Mouse (Mus musculus): ENCODE data around the gene Tlk2.
"Not testable (repeated sequence)": the region's sequence is repeated elsewhere in the genome, so short reads cannot be mapped to it uniquely, and the experiment has no call there.

Gene Tlk2

DNA sequence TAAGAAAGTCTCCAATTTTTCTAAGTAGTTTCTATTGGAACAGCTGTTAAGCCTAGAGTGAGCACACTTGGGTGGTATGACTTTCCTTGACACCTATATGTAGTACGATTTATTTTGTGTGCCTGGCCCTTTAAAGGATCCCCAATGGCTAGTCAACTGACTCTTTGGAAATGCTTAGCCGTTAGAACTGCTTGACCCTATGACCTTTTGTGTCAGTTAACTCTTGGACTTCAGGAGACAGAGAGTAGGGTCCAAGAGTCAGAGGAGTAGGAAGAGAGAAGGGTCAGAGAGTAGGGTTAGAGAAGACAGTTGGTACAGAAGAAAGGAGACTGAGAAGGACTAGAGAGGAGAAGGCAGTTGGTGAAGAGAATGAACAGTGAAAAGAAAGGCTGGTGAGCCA lies at the start of gene Tlk2:
Tlk2 (plus strand) TSS at position 292 of the 400 bp plus-strand sequence.
- DNase-seq (ENCODE audit: low read depth, low spot score), result no peak

DNA sequence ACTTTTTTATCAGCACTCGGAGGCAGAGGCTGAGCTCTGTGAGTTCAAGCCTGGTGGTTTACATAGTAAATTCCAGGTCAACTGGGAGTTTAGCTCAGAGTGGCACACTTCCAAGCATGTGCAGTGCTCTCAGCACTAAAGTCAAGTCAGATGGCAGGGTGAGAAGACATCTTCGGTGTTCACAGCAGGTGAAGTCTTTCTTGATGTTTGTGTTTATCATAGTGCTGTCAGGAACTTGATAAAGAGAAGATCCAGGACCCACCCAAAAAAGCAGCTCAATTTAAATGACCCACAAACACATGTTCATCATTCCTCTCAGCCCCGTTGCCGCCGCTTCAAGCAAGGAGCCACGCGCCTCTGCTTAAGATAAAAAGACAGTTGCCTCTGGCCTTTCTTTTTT lies 42.9 kb upstream of the Tlk2 start:
- DNase-seq (ENCODE audit: low read depth, low spot score), result no peak

DNA sequence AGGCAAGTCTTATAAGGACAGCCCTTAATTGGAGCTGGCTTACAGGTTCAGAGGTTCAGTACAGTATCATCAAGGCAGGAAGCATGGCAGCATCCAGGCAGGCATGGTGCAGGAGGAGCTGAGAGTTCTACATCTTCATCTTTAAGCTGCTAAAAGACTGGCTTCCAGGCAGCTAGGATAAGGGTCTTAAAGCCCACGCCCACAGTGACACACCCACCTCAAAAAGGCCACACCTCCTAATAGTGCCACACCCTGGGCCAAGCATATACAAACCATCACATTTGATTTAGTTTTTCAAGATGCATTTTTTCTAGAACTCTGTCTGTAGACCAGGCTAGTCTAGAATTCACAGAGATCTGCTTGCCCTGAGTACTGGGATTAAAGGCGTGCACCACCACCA lies 41.4 kb upstream of the Tlk2 start:
- DNase-seq (ENCODE audit: low read depth, low spot score), result not testable (repeated sequence)

DNA sequence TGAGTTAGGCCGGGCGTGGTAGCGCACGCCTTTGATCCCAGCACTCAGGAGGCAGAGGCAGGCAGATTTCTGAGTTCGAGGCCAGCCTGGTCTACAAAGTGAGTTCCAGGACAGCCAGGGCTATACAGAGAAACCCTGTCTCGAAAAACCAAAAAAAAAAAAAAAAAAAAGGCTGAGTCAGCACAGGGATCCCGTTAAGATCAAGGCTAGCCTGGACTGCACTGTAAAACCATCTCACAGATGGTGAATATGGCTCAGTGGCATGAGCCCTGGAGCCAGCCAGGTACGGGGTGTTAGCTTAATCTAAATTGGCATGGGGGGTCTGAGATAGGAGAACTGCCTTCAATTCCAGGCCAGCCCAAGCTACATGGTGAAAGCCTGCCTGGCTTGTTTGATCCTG lies 38.1 kb upstream of the Tlk2 start:
- not testable (repeated sequence) for DNase-seq (ENCODE audit: low read depth, low spot score)

DNA sequence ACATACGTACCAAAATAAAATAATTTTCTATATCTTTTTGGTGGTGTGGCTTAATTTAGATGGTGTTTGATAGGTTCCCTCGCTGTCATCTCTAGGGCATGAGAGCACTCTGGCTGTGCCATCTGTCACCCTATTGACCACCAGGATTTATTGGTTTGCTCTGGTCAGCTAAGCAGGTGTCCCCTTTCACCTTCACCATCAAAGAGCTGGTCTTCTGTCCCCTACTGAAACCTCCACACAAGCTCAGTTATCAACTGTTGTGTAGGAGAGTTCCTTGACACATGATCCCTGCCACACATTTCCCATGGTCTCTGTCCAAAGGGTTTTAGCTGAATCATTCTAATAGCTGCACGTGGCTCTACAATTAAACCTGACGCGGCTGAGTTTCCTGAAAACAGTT lies 37.5 kb upstream of the Tlk2 start:
- no peak for DNase-seq (ENCODE audit: low read depth, low spot score)

DNA sequence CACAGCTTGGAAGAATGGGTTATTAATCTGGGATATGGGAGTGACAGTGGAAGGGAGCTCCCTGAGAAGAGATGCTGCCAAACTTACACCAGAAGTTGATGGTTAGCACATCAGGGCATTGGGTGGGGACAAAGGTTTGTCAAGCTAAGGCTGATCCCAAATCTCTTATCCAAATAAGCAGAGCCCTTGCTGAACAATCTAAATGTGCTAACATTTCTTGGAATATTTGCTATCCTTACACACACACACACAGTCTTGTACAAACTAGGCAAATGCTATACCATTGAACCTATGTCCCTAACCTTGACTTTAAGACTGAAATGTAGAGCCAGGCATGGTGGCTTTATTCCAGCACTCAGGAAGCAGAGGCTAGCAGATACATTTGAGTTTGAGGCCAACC lies 35.0 kb upstream of the Tlk2 start:
- DNase-seq (ENCODE audit: low read depth, low spot score), result no peak

DNA sequence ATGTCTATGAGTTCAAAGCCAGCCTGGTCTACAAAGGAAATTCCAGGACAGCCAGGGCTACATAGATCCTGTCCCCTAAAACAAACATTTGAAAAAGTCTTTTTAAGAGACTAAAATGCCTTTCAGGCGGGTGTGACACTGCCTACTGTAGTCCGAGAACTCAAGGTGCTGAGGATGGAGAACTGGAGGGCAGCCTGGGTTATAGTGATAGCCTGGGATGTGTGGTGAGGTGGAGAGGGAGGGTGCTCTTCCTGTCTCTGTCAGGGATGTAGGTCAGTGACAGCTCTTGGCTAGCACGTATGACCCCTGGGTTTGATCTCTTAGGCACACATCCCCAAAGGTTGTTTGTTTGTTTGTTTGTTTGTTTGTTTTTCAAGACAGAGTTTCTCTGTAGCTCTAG lies 34.5 kb upstream of the Tlk2 start:
- no peak for DNase-seq (ENCODE audit: low read depth, low spot score)

DNA sequence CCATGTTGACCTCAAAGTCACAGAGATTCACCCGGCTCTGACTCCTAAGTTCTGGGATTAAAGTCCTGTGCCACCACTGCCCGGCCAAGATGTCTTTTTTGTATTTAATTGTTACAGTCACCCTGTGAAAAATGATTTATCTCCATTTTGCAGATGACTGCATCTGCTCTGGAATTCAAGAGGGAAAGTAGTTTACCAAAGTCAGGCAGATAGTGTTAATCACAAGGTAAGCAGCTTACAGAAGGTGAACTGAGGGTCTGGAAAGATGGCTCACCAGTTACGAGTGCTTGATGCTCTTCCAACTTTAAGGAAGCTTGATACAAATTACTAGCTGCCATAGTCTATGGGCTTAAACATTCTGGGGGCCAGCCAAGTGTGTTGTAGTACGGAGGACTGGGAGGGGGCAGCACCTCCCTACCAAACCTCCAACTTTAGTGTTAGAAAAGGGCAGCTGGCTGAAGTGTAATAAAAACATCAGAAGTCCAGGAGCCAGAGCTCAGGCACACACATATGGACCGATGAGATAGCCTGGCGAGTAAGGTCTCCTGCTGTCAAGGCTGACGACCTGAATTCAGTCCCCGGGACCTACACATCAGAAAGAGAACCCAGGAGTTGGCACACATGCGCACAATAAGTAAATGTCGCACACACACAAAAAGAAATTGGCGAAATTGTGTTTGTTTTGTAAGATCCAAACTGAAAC lies 33.9 kb upstream of the Tlk2 start:
- DNase-seq (ENCODE audit: low read depth, low spot score), result no peak

DNA sequence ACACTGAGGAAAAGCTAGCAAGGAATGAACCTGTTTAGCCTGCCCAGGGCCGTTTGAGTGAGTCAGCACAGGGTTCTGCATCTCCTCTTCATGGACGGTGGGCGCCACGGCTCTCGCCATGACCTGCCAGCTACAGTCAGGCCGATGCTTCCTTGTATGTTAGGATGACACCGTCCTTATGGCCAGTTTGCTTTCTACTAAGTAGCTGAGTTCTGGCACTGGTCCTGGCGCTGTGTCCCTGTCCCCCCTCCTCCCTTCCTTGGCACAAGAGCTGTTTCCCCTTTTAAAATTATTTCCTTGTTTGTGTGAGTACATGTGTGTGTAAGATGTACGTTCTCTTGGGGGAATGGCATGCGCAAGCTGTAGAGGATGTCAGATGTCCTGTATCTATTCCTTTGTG lies 33.4 kb upstream of the Tlk2 start:
- no peak for DNase-seq (ENCODE audit: low read depth, low spot score)

DNA sequence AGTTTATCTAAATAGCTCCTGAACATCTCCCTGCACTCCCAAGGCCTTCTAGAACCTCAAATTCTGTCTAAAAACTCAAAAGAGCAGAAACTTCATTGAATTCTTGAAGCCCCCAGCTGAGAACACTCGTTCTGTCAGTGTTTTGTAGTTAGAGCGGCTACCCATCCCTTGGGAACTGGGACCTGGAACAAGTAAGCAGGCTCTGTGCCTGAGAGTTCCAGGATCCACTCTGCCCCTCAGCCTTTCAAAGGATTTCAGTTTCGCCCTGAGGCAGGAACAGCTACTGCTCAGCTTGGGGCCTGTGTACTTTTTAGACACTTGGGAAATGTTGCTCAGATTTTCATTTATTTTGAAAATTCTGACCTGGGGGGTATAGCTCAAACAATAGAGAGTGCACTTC lies 32.0 kb upstream of the Tlk2 start, which contains the start of gene Gm10842:
Gm10842 (plus strand) TSS at position 301 of the 400 bp plus-strand sequence.
- no peak for DNase-seq (ENCODE audit: low read depth, low spot score)

DNA sequence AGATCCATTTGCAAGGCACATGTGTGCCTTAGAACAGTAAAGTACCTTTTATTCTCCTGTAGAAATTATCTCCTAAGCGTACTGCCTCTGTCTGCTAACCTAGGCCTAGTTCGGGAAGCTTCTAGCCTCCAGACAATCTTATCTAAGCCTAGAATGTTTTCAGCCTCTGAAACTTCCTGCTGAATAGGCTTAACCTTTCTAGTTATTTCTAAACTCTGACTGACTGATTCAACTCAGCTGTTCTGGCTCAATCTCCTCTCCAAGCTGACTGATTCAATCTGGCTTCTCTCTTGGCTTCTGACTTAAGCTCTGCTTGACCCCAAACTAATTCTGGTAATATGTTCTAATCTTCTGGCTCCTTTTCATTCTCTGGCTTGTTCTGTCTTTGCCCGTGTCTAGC lies 29.3 kb upstream of the Tlk2 start:
- no peak for DNase-seq (ENCODE audit: low read depth, low spot score)

DNA sequence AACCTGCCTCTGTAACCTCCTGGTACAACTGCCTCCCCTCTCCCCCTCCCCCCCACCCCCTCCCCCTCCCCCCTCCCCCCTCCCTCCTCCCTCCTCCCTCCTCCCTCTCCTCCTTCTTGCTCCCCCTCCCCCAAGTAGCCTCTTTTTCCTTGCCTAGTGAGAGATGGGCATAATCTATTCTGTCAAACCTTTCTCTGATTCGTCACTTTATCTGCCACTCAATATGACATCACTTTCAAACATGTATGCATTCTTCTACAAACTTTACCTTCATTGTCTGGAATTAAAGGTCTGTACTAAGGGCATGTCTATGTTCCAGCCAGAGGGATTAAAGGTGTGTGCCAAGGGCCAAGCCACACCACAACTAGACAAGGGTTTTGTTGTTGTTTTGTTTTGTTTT lies 28.8 kb upstream of the Tlk2 start:
- DNase-seq (ENCODE audit: low read depth, low spot score), result peak; percentile 43

DNA sequence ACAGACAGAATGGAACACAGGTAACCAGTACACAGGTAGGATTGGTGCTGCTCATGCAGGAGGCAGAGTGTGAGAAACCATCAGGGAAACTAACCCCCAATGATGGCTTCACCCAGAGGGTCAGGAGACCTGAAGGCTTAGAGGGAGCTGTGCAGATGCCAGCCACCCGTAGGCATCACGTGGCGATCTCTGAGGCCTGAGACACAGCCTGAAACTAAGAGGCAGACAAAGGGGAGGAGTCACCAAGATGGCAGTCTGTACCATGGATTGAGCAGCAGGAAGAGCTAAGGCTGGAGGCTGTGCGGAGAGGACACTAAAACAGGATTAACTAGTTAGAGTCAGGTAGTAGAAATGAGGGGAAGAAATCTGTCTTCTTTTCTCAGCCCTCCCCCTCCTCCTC lies 27.9 kb upstream of the Tlk2 start:
- DNase-seq (ENCODE audit: low read depth, low spot score), result peak; percentile 58

DNA sequence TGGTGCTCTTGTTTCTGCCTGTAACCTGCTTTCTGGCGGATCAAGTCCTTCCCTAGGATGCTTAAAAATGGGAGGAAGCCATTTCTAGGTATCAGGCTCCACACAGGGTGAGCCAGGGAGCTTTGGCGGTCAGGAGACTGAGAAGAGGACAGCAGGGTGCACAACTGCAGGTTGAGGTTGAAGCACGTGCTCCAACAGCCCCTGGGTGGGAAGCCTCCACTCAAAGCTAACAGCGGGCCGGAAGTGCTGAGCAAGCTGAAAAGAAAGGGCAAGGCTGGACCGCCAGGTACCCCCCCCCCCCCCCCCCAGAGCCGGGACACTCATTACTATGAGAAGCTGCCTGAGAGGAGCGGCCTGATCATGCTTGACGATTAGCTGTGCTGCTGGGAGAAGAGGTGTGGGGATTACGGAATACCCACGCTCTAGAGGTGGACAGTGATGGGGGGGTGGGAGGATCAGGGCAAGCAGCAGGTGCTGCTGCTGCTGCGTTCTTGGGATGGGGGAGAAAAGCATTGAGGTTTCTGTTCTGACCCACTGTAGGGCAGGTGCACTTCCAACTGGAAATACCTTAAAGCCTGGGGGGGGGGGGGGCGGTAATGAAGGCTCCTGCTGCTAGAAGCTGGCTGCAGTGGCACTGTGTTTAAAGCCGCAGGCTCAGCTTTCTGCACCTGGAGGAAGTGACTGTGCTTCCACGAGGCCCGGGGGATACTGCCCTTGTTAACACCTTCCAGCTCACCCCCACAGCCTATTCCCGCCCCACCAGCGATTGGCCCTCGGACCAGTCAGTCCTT lies 27.2 kb upstream of the Tlk2 start:
- peak; percentile 58 for DNase-seq (ENCODE audit: low read depth, low spot score)

DNA sequence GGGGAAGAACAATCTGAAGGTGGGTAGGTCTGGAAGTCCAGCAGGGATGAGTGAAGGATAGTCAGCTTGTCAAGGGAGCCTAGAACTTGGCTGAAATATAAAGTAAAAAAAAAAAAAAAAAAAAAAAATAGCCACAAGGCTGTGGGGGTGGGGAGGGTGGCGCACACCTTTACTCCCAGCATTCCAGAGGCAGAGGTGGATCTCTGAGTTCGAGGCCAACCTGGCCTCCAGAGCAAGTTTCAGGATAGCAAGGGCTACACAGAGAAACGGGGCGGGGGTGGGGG lies 26.6 kb upstream of the Tlk2 start:
- DNase-seq (ENCODE audit: low read depth, low spot score), result no peak

DNA sequence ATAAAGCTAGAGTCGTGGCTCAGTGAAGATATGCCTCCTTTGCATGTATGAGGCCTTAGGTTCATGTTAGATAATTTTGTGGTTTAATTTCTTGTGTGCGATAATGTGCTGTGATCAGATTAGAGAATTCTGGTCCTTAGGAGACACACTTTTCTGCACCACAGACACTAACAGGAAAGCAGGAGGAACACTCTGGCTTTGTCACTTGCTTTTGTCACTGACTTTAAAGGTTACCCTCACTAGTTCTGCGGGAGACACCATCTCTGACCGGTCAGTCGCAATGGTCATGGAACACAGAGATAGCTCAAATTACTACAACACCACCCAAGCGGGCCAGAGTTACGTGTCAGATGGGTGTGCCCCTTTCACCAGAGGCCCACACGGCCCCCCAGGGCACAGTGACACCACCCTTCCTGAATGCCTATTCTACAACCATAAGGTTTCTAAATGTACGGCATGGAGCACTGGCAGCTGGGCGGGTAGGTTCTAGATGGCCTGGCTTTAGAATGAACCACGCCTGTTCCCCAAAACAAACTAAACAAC lies 26.2 kb upstream of the Tlk2 start:
- DNase-seq (ENCODE audit: low read depth, low spot score), result peak; percentile 27

DNA sequence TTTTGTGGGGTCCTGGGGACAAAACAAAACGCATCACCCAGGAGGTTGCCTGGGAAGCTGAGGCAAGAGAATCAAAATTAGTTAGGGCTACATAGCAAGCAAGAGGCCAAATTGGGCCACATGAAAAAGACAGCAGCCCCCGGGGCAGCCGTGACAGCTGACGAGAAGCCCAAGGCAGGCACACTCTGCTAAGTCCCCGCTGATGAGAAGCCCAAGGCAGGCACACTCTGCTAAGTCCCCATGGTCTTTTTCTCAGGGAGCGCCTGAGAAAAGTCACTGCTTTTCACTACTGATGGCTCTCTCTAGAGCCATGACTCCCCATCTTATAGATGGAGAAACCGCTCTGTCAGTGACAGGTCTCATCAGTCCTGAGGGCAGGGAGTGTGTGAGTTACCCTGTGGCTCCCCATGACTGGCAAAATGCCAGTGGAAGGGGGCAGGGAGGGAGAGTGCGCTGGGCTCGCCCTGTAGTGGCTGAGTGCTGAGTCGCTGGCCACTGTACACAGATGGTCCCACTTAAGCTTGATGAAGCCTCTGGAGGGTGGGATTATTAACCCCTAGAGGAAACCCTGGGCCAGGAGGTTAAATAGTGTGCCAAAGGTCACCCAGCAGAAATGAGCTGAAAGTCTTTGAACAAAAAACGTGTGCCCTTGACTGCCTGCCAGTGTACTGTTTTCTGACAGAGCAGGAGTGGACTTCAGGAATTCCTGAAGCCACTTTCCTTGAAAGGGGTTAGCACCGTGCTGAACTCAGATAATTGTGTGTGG lies 25.4 kb upstream of the Tlk2 start:
- DNase-seq (ENCODE audit: low read depth, low spot score), result no peak

DNA sequence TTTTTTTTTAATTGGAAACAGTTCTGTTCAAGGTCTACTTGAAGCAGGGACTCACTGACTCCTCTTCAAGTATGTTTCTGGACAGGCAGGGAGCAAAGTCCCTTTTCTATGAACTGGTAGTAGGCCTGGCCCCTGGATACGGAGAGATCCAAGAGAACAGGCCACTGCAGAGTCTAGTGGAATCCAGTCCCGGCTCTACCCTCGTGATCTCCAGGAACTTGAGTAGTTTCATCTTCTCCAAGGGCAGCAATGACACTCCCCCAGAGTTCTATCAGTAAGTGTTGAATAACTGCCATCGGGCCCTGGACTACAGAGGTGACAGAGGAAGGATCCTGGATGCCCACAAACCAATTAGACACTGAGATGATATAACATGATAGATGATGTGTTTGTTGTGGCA lies 22.7 kb upstream of the Tlk2 start:
- DNase-seq (ENCODE audit: low read depth, low spot score), result no peak

DNA sequence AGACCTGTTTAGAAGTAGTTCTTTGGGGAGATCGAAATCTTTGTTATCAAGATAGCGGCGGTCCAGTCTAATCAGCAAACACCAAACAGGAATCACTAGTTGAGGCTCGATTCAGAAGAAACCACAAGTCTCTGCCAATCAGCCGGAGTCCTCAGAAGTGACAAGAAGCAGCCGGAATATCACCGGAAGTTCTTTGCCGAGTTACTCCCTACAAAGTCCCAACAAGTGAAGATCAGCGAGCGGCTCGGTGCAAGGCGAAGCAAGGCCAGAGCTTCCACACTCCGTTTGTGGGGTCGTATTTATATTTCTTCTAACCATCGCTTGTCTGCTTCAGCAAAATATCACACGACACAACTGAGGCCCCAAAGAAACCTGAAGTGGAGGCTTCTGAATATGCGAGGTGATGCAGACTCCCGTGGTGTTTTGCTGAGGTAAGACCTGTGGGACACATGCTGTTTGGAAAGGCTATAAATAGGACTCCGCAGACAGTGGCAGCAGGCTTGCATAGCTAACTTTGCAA lies 21.8 kb upstream of the Tlk2 start:
- peak; percentile 46 for DNase-seq (ENCODE audit: low read depth, low spot score)

DNA sequence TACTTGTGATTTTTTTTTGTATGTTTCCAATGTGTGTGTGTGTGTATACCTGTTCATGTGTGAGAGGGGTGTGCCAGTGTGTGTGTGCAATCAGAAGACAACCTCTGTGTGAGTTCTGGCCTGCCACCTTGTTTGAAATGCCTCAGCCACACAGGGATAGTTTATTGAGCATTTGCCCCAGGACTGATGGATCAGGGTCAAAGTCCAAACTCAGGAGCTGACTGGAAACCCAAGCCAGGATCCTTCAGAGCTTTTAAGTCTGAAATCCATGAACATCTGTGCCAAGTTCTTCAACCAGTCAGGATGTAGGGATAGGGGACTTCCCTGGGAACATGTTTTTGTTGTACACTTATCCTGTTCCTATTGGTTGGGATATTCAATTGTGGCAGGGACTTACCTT lies 20.6 kb upstream of the Tlk2 start:
- no peak for DNase-seq (ENCODE audit: low read depth, low spot score)

DNA sequence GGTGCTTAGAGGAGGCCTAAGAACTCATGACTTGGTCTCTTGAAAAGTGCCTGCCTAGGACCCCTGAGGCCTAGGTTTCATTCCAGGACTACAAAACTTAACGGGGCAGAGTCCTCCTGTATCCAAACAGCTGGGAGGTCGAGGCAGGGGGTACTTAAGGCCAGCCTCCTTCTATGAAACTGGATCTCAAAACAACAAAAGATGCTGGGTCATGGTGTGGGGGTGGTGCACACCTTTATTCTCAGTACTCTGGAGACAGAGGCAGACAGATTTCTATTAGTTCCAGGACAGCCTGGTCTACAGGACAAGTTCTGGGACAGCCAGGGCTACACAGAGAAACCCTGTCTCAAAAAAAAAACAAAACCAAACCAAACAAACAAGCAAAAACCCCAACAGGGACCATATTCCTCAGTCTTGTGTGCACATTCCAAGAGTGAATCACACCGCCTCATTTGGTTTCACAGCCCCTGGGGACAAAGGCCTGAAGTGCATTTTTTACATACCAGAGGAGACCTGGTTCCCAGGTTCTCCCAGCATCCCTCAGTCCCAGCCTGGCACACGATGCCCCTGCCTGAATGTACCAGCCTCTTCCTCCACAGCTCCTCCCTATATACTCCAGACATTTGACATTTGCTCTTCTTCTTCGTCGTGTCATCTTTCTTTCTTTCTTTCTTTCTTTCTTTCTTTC lies 18.8 kb upstream of the Tlk2 start:
- peak; percentile 83 for DNase-seq (ENCODE audit: low read depth, low spot score)

DNA sequence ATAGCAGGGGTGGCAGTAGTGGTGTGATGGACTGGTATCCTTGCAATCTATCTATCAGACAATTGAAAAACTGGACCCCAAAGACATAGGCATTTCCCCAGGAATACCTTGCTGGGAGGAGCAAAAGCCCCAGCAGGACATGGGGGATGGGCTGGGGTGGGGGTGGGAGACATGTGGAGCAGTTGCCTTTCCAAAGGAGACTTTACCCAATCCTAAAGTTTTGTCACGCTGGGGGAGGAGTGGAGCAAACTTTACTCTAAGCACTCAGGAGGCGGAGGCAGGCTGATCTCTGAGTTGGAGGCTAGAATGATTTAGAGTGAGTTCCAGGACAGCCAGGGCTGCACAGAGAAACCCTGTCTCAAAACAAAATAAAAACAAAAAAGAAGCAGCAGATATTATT lies 17.2 kb upstream of the Tlk2 start:
- DNase-seq (ENCODE audit: low read depth, low spot score), result no peak

Data from ZHBTc4 (cell line).